Mouse (Mus musculus) right cerebral cortex, adult 2 months (tissue): ENCODE measurements at regions not wholly inside any gene's neighbourhood (a gene's known extent, or its start where the extent isn't known, plus 50 kb on each side); places are given as distances from the start of the nearest gene placed in this dataset.

ENCODE experiments used
- DNase-seq, 2 experiments: peaks; one replicate each; pipeline ENCODE4 v3.0.0; 2021 to 2022; ENCODE audit warnings: low spot score in 2 of 2

DNA sequence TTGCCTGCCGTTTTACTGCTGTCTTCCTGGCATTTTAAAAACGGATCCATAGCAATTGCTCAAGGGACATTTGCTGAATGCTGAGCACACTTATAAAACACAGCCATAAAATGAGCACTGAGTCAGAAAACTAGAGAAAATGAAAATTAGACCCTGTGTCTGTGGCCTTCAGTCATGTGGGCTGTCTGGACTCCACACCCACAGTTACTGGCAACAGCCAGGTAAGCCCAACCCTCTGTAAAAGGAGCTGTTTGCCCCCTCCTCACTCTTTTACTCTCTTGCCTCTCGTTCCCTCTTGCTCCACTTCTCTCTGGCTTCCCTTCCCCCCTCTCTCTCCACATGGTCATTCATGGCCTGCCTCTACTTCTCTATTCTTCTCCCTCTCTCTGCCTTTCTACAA is 2169.9 kb downstream of the 9330182O14Rik start:
- no peak for DNase-seq

DNA sequence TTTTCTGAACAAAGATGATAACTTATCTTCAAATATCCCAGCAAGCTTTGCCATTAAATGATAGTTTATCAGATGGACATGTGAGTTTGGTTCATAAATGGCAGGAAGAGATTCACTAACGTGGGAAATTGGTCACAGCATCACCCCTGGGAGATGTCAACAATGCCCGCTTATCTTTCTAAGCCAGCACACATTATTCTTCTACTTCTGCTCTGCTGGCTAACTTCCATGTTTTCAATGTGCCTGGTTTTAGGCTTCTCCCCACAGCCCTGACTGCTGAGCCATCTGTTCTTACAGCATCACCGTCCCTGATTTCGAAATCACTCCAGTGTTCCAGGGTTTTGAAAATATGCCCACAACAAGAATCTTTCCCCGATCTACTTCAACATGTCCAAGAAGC is 2175.4 kb downstream of the 9330182O14Rik start:
- DNase-seq, result peak; percentile 15 to 31

- no peak for DNase-seq
Measured at GRCm38 (mm10) chr15:42311166-42311565, 2177.0 kb downstream of the 9330182O14Rik start.

DNA sequence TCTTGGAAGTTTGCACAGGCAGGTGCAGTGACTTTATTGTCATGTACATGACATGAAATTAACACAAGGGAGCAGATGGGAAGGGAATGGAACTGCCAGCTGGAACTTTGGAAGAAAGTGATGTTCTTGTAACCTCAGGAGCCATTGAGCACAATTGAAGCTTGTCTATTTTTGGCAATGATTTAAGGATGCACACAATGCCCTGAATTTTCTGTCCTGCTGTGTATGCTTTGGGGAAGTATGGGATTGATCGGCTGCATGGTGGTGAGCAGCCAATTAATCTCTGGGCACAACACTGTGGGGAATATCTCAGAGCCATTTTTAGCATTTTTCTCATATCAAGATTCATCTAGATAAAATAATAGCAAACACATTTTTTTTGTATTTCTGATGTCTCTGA is 2186.2 kb downstream of the 9330182O14Rik start:
- no peak for DNase-seq

GRCm38 (mm10) chr15:42322940-42323339 is 2188.8 kb downstream of the 9330182O14Rik start:
- no peak for DNase-seq

DNA sequence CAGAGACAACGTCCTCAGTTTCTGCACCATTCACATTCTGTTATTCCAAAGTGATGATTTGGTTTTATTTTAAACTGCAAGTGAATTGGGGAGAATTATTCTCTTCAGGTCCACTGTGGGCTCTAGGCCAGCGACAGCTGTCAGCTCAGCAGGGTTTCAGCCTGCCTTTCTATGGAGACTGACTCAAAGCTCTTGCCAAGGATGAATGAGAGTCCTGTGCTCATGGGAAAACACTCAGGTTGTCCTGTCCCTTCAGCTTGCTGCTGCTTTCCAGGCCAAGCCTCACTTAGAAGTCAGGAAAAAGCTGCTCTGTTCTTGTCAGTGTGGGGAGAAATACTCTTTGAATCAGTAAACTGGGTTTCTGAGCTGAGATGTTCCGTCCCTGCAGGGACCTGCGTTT is 2191.1 kb downstream of the 9330182O14Rik start:
- DNase-seq, result no peak

DNA sequence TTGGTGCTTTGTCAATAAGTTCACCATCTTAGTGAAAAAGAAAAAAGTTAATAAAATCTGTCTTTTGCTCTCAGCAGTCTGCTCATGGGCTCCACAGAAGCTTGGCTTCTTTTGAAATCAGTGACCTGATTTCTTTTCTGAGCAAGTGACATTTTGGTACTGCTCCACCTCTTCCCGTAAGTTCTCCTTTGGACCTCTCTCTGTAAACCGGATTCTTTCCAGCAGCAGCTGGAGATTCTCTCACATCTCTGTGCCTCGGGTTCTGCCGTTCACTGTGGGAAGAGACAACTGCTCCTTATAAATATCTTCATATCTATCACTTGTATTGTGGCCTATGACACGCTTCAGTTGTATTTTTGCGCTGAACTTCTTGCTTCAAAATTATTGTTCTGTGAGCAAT is 2194.4 kb downstream of the 9330182O14Rik start:
- DNase-seq, result no peak

GRCm38 (mm10) chr15:42329742-42330141 is 2195.6 kb downstream of the 9330182O14Rik start:
- DNase-seq, result no peak

GRCm38 (mm10) chr15:42333642-42334041 is 2199.5 kb downstream of the 9330182O14Rik start:
- no peak for DNase-seq

- no peak for DNase-seq
Measured at GRCm38 (mm10) chr15:42346131-42346530, 2212.0 kb downstream of the 9330182O14Rik start.

- no peak for DNase-seq
Measured at GRCm38 (mm10) chr15:42361871-42362270, 2227.7 kb downstream of the 9330182O14Rik start.

DNA sequence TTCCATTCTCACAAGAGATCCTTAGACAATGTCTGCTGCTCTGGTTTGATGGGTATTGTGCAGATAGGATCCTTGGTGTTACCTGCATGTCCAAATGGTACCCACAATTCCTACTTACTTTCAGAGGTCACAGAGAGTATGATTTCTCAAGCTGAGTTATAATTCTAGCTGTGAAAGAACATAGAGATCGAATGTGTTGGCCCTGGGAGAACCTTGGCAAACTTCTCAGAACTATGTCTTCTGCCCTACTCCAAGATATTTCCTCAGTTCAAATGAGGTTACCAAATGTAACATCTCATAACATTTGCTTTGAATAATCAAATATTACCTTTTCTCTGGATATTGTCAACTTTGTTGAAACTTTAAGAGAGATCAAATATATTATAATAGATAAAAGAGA is 2230.8 kb downstream of the 9330182O14Rik start:
- no peak for DNase-seq

DNA sequence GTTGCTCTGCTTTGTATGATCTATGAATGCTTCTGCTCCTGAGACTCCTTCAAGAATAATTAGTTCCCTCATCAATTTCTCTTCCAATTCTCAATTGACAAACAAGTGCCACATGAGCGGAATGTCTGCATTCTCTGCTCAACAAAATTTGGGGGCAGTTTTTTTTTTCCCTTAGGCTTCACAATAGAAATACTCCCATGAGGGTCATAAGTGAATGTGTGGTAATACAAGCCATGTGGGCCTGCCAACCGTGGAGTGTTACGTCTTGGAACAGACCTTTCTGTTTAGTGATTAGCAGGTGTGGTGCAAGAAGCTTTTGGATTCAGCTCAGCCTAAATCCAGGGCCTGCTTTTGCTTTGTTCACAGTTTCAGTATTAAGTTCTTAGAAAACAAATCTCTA is 2232.6 kb downstream of the 9330182O14Rik start:
- DNase-seq, result no peak

GRCm38 (mm10) chr15:42369603-42370002 is 2235.4 kb downstream of the 9330182O14Rik start:
- DNase-seq, result no peak

DNA sequence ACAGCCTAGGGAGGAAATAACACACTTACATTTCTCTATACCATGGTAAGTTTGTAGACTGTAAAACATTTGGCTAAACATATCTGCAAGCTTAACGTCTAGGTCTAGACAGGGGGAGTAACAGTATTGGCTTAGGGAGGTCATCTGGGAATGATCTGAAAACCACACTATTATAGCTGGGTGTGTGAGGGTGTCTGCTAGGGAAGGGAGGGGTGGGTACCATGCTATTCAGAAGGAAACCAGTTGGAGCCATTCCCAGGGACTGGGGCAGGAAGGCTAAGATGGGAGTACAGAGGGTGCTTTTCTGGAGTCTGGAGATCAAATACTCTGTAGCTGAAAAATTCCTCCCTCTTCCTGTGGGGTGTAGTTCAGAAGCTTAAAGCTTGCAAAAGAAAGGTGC is 2235.9 kb downstream of the 9330182O14Rik start:
- no peak for DNase-seq

GRCm38 (mm10) chr15:42372704-42373286 is 2238.6 kb downstream of the 9330182O14Rik start:
- no peak for DNase-seq
